Mouse (Mus musculus): Measurements from ENCODE around the gene Zfp457. TPM values are rescaled to one million over a fixed set of nuclear protein-coding genes. Genes with fewer than 3 reads are reported as not detected.

The Zfp457 gene
- polyA plus RNA-seq, 1 experiment from 2014 or later: 0.46 TPM

DNA sequence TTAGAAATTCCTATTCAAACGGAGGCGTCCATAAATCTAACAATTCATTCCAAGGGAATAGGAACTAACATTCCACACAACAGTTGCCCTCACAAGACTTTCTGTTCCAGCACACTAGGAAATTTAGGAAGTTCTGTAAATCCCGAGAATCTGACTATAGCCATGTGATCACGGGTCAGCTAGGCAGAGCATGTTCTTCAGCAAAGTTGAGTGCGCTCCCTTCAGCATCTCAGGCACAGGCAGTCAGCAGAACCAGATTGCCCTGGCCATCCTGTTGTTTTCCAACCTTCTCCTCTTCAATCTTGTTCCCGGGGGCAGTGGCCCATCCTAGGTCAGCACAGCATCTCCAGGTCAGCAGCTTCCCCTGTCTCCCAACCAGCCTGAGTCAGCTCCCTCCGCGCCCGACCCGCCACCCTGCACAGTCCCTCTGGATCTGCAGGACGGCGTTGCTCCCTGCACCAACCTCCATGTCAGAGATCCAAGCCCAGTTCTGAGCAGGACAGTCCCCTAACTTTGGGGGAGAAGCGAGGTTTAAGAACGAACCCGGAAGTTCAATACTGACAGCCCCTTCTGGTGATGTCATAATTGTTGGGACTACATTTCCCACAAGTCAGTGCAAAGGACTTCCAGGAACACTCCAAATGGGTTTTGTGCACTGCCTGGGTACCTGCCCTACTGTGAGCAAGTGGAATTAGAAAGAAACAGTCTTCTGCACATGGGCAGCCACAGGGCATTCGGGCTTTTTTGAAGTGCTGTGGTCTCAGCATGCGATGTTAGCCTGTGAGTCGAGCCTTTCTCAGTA lies 37.5 kb downstream of the Zfp457 start:
- ATAC-seq (ENCODE audit: low read depth): peak; percentile 96
- Histone ChIP-seq H3K4me1 (ENCODE audit: control insufficient read depth, low read depth, low read length) (no peaks in the 10 kb centered on the region; the same call in 1 of the 2 replicates), H3K9me3 (replicated peaks; ENCODE audit: control insufficient read depth, low read length) (no peaks in the 10 kb centered on the region; the same call in 1 of the 2 replicates), H3K9ac (ENCODE audit: low read depth, low read length) (peak overlapping the region; percentile 77), H3K27ac (ENCODE audit: low read length) (peak overlapping the region; percentile 59), H3K36me3 (ENCODE audit: control insufficient read depth, insufficient read depth) (no peaks in the 10 kb centered on the region), H3K27me3 (ENCODE audit: control insufficient read depth, insufficient read depth, low read depth, low read length) (no peaks in the 10 kb centered on the region), H3K4me2 (ENCODE audit: low read depth, low read length) (peak overlapping the region; percentile 72), H3K4me3 (ENCODE audit: low read depth, low read length) (peak overlapping the region; percentile 79)
- 6% methylated on average over 18 of the region's 18 CpGs for WGBS (ENCODE audit: insufficient replicate concordance)

Other genes with a start within 250 kb of the Zfp457 start
- gene Zfp712, start 245.3 kb downstream of the Zfp457 start, polyA plus RNA-seq (2015; fragmentation: Nextera tagmentation; extraction: Ambion mirVana): 0.74 and 0.80 TPM in 2 replicates
- 0.60 and 0.83 TPM in 2 replicates for gene Zfp708, start 208.5 kb downstream of the Zfp457 start, polyA plus RNA-seq (2015; fragmentation: Nextera tagmentation; extraction: Ambion mirVana)
- 1.1 and 1.2 TPM in 2 replicates for gene Gm28557, start 197.9 kb downstream of the Zfp457 start, polyA plus RNA-seq (2015; fragmentation: Nextera tagmentation; extraction: Ambion mirVana)
- gene Rslcan18, start 190.2 kb downstream of the Zfp457 start, polyA plus RNA-seq (2015; fragmentation: Nextera tagmentation; extraction: Ambion mirVana): 0.17 and 0.26 TPM in 2 replicates
- 0.44 and 0.49 TPM in 2 replicates for gene Zfp759, start 184.8 kb downstream of the Zfp457 start, polyA plus RNA-seq (2015; fragmentation: Nextera tagmentation; extraction: Ambion mirVana)
- gene Rsl1, start 133.3 kb downstream of the Zfp457 start, polyA plus RNA-seq (2015; fragmentation: Nextera tagmentation; extraction: Ambion mirVana): 1.3 TPM in 2 replicates
- gene Zfp455, start 112.0 kb downstream of the Zfp457 start, polyA plus RNA-seq (2015; fragmentation: Nextera tagmentation; extraction: Ambion mirVana): 0.28 and 0.35 TPM in 2 replicates
- gene Zfp458, start 28.0 kb downstream of the Zfp457 start, polyA plus RNA-seq (2015; fragmentation: Nextera tagmentation; extraction: Ambion mirVana): 0.41 and 0.50 TPM in 2 replicates
- 0.65 and 0.75 TPM in 2 replicates for gene Zfp595, start 26.1 kb upstream of the Zfp457 start, polyA plus RNA-seq (2015; fragmentation: Nextera tagmentation; extraction: Ambion mirVana)
- 0.19 TPM in 1 of 2 replicates, not detected in the other for gene Gm28044, start 54.1 kb upstream of the Zfp457 start, polyA plus RNA-seq (2015; fragmentation: Nextera tagmentation; extraction: Ambion mirVana)
- gene Zfp953, start 54.1 kb upstream of the Zfp457 start, polyA plus RNA-seq (2015; fragmentation: Nextera tagmentation; extraction: Ambion mirVana): 0.62 and 0.63 TPM in 2 replicates
- gene Gm28041, start 69.2 kb upstream of the Zfp457 start, polyA plus RNA-seq (2015; fragmentation: Nextera tagmentation; extraction: Ambion mirVana): 0.13 and 0.35 TPM in 2 replicates
- 0.36 and 0.47 TPM in 2 replicates for gene Zfp456, start 69.3 kb upstream of the Zfp457 start, polyA plus RNA-seq (2015; fragmentation: Nextera tagmentation; extraction: Ambion mirVana)
- gene Zfp429, start 93.3 kb upstream of the Zfp457 start, polyA plus RNA-seq (2015; fragmentation: Nextera tagmentation; extraction: Ambion mirVana): 1.5 and 2.1 TPM in 2 replicates
- 0.09 and 0.14 TPM in 2 replicates for gene Zfp459, start 114.9 kb upstream of the Zfp457 start, polyA plus RNA-seq (2015; fragmentation: Nextera tagmentation; extraction: Ambion mirVana)
- 7.3 and 7.7 TPM in 2 replicates for gene Zfp874a, start 145.1 kb upstream of the Zfp457 start, polyA plus RNA-seq (2015; fragmentation: Nextera tagmentation; extraction: Ambion mirVana)
- 3.0 and 3.2 TPM in 2 replicates for gene Zfp874b, start 177.8 kb upstream of the Zfp457 start, polyA plus RNA-seq (2015; fragmentation: Nextera tagmentation; extraction: Ambion mirVana)
- 2.3 and 3.0 TPM in 2 replicates for gene Zfp58, start 194.1 kb upstream of the Zfp457 start, polyA plus RNA-seq (2015; fragmentation: Nextera tagmentation; extraction: Ambion mirVana)
- gene Gm26965, start 219.7 kb upstream of the Zfp457 start, polyA plus RNA-seq (2015; fragmentation: Nextera tagmentation; extraction: Ambion mirVana): not detected in 2 replicates
- gene Zfp87, start 219.7 kb upstream of the Zfp457 start, polyA plus RNA-seq (2015; fragmentation: Nextera tagmentation; extraction: Ambion mirVana): 6.3 and 7.8 TPM in 2 replicates
- gene Zfp748, start 247.3 kb upstream of the Zfp457 start, polyA plus RNA-seq (2015; fragmentation: Nextera tagmentation; extraction: Ambion mirVana): 3.9 and 4.0 TPM in 2 replicates

Data from liver, embryonic 16.5 days (tissue).